Mouse (Mus musculus): ENCODE data around the gene Ncdn.

Ncdn gene

DNA sequence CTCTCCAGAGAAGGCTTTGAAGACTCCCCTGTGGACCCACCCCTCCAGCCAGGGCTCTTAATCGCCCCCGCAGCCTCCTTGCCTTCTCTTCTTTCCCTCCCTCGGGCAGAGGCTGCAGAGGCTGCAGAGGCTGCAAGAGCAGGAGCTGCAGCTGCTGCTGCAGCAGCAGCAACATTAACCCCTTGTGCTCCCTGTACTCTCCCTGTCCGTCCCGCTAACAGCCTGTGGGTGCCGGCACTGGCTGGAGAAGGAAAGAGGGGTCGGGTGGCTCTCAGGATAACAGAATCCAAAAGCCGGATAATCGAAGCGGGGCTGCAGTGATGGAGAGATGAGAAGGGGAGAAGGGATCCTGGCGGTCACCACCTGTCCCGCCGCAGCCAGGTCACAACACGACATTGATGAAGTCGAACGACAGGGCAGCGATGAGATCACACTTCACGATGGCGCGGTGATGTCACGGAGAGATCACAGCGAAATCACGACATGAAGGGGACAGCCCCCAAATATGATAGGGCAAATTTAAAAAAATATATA lies 563 bp downstream of the Ncdn start:
- peak; percentile 31 for DNase-seq (ENCODE audit: low read depth, low spot score)

DNA sequence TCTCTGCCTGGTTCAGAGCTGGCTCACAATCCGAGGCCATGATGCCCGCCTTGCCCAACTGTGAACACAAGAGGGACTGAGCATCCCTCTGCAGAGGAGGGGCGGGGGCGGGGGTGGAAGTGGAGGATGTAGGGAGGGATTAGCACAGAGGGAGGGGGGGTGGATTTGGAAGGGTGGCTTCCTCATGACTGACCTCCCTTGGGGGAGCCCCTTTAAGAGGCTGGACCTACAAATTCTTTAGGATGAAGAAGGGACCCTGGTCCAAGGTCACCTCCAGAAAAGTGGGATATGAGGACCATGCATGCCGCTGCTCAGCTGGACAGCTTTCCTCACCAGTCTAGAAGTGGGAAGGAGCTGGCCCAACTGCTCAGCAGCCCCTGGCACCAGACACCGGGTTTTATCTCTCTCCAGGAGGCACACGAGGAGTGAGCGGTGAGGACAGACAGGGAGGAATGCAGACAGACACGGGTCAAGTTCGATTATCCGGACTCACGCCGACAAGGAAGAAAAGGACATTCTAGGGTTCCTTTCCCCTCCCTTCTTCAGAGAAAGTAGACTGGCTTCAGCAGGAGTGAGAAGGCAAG lies 1.1 kb downstream of the Ncdn start:
- peak; percentile 61 for DNase-seq (ENCODE audit: low read depth, low spot score)

DNA sequence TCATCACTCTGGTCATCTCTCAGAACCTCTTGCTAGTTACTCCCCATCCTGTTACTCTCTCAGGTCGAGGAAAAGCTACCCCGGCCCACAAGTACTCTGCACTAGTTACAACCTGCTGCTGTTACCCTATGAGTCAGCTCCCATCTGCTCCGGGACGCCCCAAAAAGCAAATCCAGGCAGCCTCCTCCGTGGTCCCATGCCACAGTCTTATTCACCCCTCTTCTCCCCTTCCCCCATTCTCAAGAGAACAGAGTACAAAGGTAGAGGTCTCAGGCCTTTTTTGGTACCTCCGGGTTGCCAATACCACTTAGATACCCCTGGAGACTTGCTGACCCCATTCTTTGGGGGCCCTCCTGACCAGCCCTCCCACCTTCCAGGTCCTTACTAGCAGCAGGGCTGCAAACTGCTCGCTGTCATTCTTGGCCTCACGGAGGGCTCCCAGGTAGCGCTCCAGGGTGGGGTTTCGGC lies 1.6 kb downstream of the Ncdn start:
- DNase-seq (ENCODE audit: low read depth, low spot score) = no peak

DNA sequence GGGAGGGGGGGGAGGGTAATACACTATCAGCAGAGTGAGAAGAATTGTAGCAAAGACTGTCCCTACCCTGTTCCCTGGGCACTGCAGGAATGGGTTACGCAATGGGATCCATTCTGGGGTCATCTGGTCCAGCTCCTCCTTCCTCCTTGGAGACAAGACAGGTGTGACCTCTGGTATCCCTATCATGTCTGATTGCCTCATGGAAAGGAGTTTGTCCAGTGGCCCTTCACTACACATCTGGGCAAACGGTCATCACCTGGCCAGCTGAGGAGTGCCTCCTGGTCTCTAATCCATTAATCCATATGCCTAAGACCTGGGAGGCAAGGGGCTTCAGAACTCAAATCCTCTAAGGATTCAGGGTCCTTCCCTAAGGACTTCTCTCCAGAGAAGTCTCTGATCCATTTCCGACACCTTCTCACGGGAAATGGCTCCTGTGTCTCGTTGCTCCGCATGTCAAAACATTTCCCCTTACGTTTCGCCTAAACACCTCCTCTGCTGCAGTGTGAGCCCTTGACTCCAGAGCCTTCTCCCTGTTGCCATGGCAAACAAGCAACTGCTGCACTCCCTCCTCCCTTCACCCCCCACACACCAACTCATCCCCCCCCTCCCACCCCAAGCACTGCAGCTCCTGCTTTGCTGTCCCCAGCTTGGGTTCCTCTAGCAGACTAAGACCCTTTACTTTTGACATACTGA lies 2.2 kb downstream of the Ncdn start:
- no peak for DNase-seq (ENCODE audit: low read depth, low spot score)

DNA sequence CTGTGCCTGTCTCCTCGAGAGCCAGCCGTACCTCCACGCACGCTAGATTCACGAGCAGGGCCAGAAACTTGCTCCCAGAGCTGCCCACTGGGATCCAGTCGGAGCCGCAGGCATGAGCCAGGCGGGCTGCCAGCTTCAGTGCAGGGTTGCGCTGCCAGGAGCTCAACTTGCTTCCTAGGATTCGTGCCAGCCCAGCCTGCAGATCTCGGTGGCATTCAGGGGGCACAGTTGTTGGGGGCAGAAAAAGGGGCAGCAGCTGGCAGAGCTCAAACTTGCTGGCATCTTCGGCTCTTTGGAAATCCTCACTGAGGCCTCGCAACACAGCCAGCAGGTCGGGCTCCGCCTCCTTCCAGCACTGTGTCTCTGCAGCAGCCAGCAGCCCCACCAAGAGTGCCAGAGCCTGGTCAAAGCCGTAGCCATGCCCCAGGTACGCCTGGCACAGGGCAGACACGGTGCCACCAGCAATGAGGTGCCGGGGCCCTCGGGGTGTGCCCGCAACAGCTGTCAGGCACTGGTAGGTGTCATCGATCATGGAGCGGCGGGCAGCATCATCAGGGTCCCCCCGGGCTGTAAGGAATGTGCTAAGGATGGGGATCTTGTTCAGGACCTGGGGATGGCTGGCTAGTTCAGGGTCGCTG lies 3.1 kb downstream of the Ncdn start:
- no peak for DNase-seq (ENCODE audit: low read depth, low spot score)

DNA sequence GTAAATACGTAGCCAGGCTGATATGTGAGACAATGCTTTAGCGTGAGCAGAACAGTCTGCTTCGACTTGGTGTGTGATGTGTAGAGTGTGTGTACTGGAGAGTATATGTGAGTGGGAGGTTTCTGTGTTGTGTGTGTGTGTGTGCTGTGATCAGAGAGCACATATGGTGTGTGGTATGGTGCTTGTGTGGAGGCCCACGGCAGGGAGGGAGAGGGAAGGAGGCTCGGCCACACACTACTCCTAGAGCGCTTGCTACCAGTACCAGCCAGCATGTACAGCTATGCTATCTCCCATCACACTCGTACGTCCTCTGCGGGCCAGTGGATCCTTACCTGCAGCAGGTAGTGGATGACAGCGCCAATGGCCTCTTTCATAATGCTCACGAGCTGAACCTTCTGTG lies 3.7 kb downstream of the Ncdn start:
- DNase-seq (ENCODE audit: low read depth, low spot score) = no peak

DNA sequence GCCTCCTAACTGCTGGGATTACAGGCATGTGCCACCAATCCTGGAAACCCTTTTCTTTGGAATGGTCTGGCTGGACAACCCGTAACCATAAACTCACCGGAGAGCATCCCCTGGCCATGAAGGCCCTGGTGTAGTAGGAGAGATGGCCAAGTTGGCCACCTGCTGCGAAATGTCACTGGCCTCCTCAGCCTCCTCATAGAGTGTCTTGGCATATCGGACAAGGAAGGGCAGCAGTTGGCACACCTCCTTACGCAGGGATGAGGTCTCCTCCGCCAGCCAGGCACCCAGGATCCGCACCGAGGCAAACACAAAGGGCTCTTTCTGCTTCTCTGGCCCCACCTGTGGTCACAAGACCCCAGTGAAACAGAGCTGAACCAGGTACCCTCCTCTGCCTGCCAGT lies 4.9 kb downstream of the Ncdn start:
- no peak for DNase-seq (ENCODE audit: low read depth, low spot score)

DNA sequence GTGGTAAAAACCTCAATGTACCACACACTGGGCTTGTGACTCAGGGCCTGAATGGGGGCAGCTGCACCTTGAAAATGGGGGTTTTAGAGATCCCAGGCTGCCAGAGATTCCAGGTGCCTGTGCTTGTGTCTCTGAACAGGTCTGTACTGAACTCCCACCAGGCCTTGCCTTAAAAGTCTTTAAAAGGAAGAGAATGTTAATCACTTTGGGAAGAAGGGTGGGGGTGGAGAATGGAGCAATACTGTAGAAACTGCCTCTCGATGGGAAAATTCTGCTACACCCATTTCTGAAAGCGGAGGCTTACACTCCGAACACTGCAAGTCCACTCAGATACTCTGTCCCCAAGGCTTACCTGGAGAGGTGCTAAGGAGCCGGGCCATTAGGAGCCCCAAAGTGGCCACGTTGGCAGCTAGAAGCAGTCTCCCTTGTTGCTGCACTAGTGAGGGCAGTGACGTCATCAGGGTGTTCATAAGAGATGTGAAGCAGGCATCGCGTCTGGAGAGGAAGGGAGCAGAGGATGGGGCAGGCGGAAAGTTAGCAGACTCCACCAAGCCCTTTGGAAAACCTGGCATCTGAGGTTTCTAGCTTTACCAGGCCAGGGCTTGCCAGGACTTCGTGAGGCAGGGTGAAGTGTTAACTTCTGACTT lies 6.9 kb downstream of the Ncdn start:
- no peak for DNase-seq (ENCODE audit: low read depth, low spot score)

DNA sequence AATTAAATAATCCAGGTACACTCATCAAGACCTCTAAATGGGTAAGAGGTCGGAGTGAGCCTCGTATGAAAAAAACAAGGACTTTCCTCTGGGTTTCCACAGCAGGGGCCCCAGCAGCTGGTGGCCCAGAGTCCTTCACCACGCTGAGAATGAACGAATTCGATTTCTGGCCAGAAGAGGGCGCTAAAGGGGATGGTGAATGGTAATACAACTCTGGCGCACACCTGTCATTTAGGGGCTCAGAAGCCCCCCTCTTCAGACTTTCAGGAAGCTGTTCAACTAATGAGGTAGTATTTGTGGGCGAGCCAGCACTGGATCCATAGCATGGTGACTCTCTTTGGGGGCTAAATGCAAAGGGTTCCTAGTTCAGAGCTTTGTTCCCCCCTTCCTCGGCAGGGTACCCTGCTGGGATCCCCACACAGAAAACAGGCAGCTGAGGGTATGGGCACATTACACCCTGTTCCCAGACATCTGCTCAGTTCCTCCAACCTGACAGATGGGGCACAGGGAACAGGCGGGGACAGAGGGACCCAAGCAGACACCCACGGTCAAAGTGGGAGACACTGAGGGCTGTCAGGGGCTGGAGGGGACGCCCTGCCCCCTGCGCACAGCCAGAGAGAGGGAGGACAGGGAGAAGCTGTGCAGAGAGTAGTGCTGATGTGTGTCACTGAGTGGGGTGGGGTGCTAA lies 7.6 kb downstream of the Ncdn start:
- peak; percentile 61 for DNase-seq (ENCODE audit: low read depth, low spot score)

DNA sequence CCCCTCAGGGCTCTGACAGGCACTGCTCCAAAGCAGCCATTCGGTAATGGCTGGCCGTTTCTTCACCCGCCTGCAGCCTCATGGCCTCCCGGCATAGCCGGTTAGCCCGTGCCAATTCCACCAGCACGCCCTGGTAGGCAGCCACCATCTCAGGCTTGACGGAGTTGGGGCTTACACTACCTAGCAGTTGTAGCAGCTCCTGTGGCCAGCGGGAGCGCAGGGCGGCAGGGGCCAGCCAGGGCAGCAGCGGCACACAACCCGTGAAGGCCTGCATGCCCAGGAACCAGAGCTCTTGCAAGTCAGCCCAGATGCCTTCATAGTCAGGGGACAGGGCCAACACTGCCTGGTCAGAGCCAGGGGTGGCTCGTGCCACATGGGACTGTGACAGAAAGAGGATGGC lies 8.4 kb downstream of the Ncdn start:
- DNase-seq (ENCODE audit: low read depth, low spot score) = no peak

DNA sequence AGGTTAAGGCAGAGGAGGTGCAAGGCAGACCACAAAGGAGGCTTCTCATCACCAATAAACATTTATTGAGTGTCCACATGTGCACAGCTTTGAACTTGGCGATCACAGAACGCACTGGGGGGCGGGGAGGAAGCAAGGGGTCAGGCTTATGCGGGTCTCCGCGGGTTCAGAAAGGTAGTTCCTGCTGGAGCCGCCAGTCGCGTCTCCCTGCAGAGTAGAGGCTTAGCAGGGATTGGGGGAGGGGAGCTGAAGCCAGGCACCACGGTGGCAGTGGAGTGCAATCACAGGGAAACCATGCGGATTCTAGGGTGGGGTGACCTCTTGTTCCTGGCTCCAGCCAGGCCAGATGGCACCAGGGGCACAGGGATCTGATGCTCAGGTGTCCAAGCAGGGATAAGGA lies 9.5 kb downstream of the Ncdn start:
- DNase-seq (ENCODE audit: low read depth, low spot score) = no peak

DNA sequence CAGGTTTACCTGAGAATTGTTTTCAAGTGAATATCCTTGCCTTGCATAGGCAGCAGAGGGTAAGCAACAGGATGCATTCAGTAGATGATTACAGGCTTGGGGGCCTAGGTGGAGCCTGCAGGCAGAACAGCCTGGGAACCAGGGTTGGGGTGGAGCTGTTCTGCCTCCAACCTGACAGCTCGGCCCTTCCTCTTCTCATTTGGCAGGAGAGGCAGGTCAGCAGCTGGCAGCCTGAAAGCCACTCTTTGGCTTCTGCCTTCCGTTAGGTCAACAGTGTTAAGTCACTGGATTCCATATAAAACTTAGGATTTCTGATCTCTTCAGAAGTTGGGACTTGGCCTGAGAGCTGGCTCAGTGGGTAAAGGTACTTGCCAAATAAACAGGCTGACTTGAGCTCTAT lies 10.3 kb downstream of the Ncdn start:
- DNase-seq (ENCODE audit: low read depth, low spot score) = no peak

DNA sequence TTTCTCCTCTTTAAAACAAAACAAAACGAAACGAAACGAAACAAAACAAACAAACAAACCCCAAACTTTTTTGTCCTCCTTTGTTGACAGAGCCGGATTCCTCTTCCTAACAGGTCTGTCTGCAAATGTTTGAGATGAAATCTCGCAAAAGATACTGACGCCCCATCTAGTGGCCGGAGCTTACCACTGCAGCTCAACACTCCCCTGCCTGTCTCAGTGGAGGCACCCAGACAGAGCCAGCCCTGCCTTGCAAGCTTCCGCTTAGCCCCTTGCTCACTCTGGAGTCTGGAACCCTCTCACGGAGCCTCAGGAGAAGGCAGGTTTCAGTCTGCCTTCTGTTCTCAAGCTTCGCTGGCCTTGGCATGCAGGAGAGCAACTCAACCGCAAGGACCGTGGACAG lies 11.8 kb downstream of the Ncdn start:
- peak; percentile 84 for DNase-seq (ENCODE audit: low read depth, low spot score)

DNA sequence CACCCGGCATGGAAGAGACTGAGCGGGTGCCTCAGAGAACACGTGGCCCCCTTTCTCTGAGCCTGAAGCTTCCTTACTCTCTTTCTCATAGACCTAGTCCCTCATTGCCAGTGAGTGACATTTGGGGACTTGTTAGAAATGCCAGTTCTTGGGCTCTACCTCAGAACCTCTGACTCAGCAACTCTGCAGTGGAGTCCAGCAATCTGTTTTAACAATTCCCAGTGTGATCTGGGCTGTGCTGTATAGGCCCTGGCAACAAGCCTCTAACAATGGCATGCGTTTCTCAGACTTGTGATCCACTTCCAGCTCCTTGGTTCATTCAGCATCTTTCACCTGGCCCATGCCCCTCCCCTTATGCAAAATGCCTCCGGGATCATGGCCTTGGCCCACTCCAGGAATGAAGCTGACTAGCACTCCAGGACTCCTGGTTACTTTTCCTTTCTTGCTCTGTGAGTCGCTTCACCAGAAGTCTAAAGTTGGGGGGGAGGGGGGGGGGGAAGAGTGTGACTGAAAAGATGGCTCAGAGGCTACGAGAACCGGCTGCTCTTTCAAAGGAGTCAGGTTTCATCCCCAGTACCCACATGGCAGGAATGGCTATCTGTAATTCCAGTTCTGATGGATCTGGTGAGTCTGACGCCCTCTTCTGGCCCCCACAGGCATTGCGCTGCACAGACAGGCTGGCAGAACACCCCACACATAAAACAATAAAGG lies 13.1 kb downstream of the Ncdn start:
- peak; percentile 52 for DNase-seq (ENCODE audit: low read depth, low spot score)

DNA sequence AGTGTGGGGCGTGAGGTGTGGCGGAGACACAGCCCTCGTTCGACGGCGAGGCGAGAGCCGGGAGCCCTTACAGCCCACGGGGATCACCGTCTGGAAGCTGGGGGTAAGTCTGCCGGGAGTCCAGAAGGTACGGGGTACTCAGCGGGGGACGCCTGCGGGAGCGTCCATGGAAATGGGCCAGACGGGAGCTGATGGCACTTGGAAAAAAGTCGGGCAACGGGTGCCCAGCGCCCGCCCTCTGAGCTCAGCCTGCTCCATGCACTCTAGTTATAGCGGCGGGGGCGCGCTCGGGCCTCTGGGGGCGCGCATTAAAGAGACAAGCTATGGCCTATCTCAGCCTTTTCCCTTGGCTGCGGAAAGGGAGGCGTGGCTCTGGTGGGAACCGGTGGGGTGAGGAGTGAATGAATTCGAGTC lies 17.2 kb downstream of the Ncdn start, which contains the start of gene Tfap2e:
Tfap2e (minus strand) TSS at position 240 of the 414 bp plus-strand sequence.
- no peak for DNase-seq (ENCODE audit: low read depth, low spot score)

DNA sequence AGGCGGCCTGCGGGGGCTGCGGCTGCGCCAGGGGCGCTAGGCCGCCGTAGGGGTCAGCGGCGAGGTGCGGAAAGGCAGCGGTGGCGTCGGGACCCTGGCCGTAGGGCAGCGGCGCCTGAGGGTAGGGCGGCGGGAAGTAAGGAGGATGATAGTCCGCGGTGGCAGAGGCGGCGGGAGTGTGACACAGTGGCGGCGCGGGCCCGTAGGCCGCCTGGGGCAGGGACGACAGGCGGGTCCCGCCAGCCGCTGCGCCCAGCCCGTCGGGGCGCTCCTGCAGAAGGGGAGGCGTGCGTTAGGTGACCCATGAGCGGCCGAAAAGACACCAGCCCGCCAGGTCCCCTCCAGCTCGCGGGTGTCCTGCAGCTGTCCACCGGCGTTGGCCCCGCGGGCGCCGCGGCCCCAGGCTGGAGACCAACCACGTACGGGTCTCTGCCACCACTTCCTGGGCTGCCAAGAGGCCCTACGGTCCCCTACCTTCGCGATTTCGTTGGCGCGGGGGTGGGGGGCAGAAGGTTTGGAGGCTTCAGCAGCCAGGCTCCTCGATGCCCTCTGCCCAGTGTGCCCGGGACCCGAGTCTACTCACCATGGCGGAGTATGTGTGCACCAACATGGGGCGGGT lies 17.7 kb downstream of the Ncdn start:
- DNase-seq (ENCODE audit: low read depth, low spot score) = no peak

DNA sequence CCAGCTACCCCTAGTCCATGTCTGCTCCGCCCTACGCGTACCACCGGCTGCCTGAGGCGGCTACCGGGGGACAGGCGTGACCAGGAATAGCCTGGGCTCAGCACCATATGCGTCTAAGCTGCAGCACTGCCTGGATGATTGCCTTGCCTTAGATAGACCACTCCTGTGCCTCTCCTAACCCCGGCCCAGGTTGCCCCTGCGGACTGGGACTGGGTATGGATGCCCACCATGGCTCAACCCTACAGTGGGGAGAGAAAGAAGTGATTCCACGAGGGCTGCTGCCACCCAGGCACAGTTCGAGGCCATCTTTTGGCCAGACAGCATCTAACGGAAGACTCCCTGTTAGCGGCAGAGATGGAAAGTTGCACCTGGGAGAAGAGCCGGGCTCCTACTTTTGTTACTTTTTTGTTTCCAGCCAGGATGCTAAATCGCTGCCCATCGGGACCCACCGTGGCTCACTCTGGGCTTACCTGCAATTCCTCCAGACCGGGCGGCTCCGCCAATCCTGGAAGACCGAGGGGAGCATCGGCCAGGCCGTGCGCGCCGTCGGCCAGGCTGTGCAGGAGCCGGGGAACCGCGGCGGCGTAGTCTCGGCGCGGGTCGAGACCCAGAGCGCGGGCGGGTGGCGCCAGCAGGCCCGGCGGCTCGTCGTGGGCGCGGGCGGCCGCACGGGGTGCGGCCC lies 18.4 kb downstream of the Ncdn start:
- no peak for DNase-seq (ENCODE audit: low read depth, low spot score)

DNA sequence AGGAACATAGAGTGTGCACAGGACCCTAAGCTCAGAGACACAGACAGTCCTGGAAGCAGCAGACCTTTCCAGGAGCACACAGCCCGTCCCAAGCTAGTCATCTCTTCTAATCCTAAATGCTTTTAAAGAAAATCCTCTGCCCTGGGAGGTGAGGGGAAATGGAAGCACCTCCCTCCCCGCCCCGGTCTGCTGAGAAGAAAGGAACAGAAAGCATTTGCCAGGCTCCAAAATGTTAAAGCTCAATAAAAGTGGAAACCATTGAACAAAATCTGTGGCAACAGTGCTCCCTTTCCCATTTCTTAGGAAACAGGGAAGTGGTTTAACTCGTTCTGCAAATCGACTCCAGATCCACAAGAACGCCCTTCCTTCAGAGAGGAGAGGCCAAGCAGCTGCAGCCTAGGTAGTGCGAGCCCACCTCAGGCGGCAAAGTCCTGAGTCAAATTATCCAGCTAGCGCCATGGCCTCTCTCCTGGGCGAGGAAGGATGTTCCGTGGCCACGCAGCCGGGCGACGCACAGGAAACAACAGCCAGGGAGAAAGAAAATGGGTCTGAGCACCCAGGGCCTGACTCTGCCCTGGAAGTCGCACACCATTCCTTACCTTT lies 19.1 kb downstream of the Ncdn start:
- DNase-seq (ENCODE audit: low read depth, low spot score) = no peak

DNA sequence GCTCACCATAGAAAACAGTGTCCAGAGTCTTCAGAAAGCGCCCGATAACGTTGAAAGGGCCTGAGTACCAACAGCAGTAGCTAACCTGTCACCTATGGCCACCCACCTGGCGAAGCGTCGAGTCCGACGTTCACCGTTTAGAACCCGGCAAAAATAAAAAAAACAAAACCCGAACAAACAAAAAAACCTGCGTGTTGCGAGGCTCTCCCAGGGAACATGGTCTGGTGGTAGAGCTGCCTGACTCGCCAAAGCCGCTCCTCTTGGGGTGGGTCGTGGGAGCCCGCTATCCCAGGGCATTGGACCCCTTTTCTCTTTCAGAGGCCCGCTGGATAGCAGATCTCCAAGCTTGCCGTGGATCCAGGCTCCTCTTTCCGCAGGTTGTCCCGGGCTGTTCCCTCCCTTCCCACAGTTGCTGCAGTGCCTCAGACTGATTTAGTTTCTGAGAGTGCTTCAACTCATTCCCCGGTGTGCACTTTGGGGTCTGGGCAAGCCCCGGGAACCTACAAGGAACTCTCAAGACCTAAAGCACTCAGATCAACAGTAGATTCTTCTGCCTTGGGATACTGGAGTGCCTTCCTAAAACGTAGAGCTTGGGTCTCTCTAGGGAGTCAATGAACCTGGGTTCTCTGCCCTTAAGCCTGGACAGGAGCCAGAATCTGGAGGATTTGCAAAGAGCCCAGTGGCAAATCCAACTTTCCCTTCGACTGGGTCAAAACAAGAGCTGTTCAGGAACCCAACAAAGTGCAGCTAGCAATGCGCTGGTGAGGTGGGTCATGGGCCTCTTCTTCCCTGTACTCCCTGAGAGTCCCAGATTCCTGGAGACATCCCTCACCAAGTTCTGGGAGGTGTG lies 20.5 kb downstream of the Ncdn start:
- no peak for DNase-seq (ENCODE audit: low read depth, low spot score)

Data from 3T3-L1 (cell line).